Mouse (Mus musculus): ENCODE measurements around the gene Cela1. TPM values are rescaled to one million over a fixed set of nuclear protein-coding genes. Genes with fewer than 3 reads are reported as not detected.

Gene Cela1
- polyA plus RNA-seq (2017; shearing (Covaris generic)), result 9.6 TPM

GRCm38 (mm10) chr15:100687430-100687971, at the start of gene Cela1:
Gene Cela1 (minus strand): TSS chr15:100687921.

GRCm38 (mm10) chr15:100729281-100729985, 41.7 kb upstream of the Cela1 start, which contains the start of gene Galnt6:
Gene Galnt6 (minus strand): TSS chr15:100729376.

GRCm38 (mm10) chr15:100669337-100669736, 18.4 kb downstream of the Cela1 start, which contains the start of gene Bin2:
Gene Bin2 (minus strand): TSS chr15:100669553.

DNA sequence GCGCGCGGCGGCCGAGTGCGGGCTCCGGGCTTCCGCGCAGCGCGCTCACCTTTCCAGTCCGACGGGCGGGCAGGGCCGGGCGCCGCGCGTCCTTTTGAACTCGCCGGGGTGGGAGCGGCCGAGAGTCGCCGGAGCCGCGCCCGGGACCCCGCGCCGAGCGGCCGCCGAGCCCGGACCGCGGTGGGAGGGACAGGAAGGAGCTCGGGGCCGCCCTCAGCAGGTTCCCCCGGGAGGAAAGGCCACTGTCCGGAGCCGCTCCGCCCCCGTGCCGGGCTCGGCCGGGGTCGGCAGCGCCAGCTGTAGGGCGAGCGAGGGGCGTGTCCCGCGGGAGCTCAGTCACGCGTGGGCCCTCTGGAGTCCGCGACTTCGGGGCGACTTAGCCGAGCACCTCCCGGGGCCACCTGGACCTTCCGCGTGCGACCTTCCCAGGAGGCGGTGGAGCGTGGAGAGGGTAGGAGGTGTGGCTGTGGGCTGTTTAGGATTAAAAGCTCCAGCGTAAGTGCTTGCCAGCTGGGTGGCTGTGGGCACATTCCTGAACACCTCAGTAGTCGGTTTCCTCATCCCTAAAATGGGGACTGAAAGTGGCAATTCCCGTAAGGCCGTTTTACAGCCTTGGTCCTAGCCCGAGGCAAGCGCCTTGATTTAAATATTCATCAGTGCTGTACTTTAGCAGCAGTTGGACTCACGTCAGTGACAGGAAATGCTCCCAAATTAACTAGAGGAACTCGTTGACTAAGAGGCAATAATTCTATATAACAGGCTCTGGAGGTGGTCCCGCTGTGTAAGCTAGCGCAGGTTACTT, 50.8 kb downstream of the Cela1 start, which contains the start of gene Smagp:
Smagp (minus strand) TSS at position 241 of the 802 bp plus-strand sequence.

Other genes starting within 250 kb of the Cela1 start
- gene Letmd1, start 218.9 kb downstream of the Cela1 start, polyA plus RNA-seq (2017; shearing (Covaris generic)), result 32.7 TPM
- 8.8 TPM for gene Csrnp2, start 192.4 kb downstream of the Cela1 start, polyA plus RNA-seq (2017; shearing (Covaris generic))
- gene Tfcp2, start 135.9 kb downstream of the Cela1 start, polyA plus RNA-seq (2017; shearing (Covaris generic)), result 6.4 TPM
- 179 TPM for gene Pou6f1, start 87.9 kb downstream of the Cela1 start, polyA plus RNA-seq (2017; shearing (Covaris generic))
- 714 TPM for gene Dazap2, start 72.6 kb downstream of the Cela1 start, polyA plus RNA-seq (2017; shearing (Covaris generic))
- not detected for gene Smagp, start 51.0 kb downstream of the Cela1 start, polyA plus RNA-seq (2017; shearing (Covaris generic))
- 705 TPM for gene Bin2, start 18.4 kb downstream of the Cela1 start, polyA plus RNA-seq (2017; shearing (Covaris generic))
- 163 TPM for gene Galnt6, start 41.5 kb upstream of the Cela1 start, polyA plus RNA-seq (2017; shearing (Covaris generic))
- 11.0 TPM for gene Slc4a8, start 73.8 kb upstream of the Cela1 start, polyA plus RNA-seq (2017; shearing (Covaris generic))
- 0.67 TPM for gene Scn8a, start 181.9 kb upstream of the Cela1 start, polyA plus RNA-seq (2017; shearing (Covaris generic))